Mouse (Mus musculus) kidney, adult 2 months (tissue): ENCODE results near the gene Abcb8.

Experiments used
- CTCF ChIP-seq: fragments of 200-500 bp; conservative IDR thresholded peaks from 2 replicates; pipeline ENCODE4 v1.5.1; 2011; ENCODE audit warnings: low read depth, mild to moderate bottlenecking, control low read depth, low read length, moderate library complexity, mixed read lengths; ENCODE audit not compliant: insufficient read depth, insufficient read length
- POLR2A ChIP-seq: fragments of 200-500 bp; IDR thresholded peaks from one replicate; pipeline ENCODE4 v1.6.1; 2011; ENCODE audit warnings: low read depth, low read length, control low read depth

GRCm38 (mm10) chr5:24412063-24412462 is 18.6 kb downstream of the Abcb8 start:
- TF ChIP-seq POLR2A, result no peak
- no peak for TF ChIP-seq CTCF
